Mouse (Mus musculus) cortical plate, adult 2 months (tissue): Measurements from ENCODE around the gene Tbc1d4.

Source experiments
- CTCF ChIP-seq: fragments of 200-500 bp; IDR thresholded peaks from 2 replicates; pipeline ENCODE4 v1.5.1; 2011; ENCODE audit warnings: mild to moderate bottlenecking, control low read depth, low read length; ENCODE audit not compliant: insufficient read depth; ENCODE audit errors: extremely low read depth
- POLR2A ChIP-seq: fragments of 200-500 bp; IDR thresholded peaks from 2 replicates; pipeline ENCODE4 v1.6.1; 2011; ENCODE audit warnings: mild to moderate bottlenecking, low read length, control low read depth; ENCODE audit not compliant: insufficient read depth; ENCODE audit errors: extremely low read depth

GRCm38 (mm10) chr14:101515271-101515670, 93.7 kb downstream of the Tbc1d4 start:
- TF ChIP-seq CTCF (no peak), POLR2A (no peak)
